Mouse (Mus musculus): Measurements from ENCODE around the gene Pigk.

- no peak for TF ChIP-seq POLR2A (IDR thresholded peaks at IDR 0.05; ENCODE audit: low read depth, low read length)
- TF ChIP-seq CTCF (IDR thresholded peaks at IDR 0.05; ENCODE audit: borderline replicate concordance, insufficient read depth, low read length): no peak
These were observed 182.2 kb downstream of the Pigk start for GRCm38 (mm10) chr3:152896111-152896510.
